Mouse (Mus musculus) ovary, postnatal 10 days (tissue): Measurements from ENCODE around the gene Ier5l.

ENCODE experiments used
- DNase-seq: peaks from one replicate; pipeline ENCODE4 v3.0.0; 2022; ENCODE audit warnings: low spot score

Gene Ier5l

GRCm38 (mm10) chr2:30441518-30442497 is 32.2 kb downstream of the Ier5l start:
- no peak for DNase-seq

GRCm38 (mm10) chr2:30440701-30441517 is 33.1 kb downstream of the Ier5l start:
- no peak for DNase-seq

GRCm38 (mm10) chr2:30440211-30440700 is 33.8 kb downstream of the Ier5l start:
- DNase-seq = no peak

- DNase-seq = no peak
These were observed 34.4 kb downstream of the Ier5l start for GRCm38 (mm10) chr2:30439631-30440030.

GRCm38 (mm10) chr2:30437791-30438190 is 36.2 kb downstream of the Ier5l start:
- no peak for DNase-seq

- DNase-seq = no peak
These were observed 37.2 kb downstream of the Ier5l start for GRCm38 (mm10) chr2:30436809-30437208.

GRCm38 (mm10) chr2:30436156-30436545 is 37.9 kb downstream of the Ier5l start:
- no peak for DNase-seq

GRCm38 (mm10) chr2:30435326-30436155 is 38.5 kb downstream of the Ier5l start:
- no peak for DNase-seq

- DNase-seq = no peak
These were observed 44.9 kb downstream of the Ier5l start for GRCm38 (mm10) chr2:30429156-30429555.
